Mouse (Mus musculus): Measurements from ENCODE around the gene Hspb2. TPM values are rescaled to one million over a fixed set of nuclear protein-coding genes. Genes with fewer than 3 reads are reported as not detected.

The Hspb2 gene
- polyA plus RNA-seq, 1 experiment: not detected

- Histone ChIP-seq H3K4me3 (replicated peaks; ENCODE audit: control insufficient read depth, low read depth, low read length) (peak overlapping the region; percentile 68), H3K4me1 (ENCODE audit: control insufficient read depth, insufficient read depth, low read length) (no peaks in the 10 kb centered on the region; the same call in 1 of the 2 replicates), H3K27ac (ENCODE audit: control insufficient read depth, insufficient read depth, low read depth, low read length, poor library complexity) (no peak overlapping the region)
- under 1% methylated on average over 30 of the region's 30 CpGs for WGBS
- TF ChIP-seq CTCF (IDR thresholded peaks at IDR 0.05; ENCODE audit: control insufficient read depth, insufficient read depth, low read length) (no peak), POLR2A (IDR thresholded peaks at IDR 0.05; ENCODE audit: borderline replicate concordance, control insufficient read depth, low read depth, low read length) (no peak)
Observed at GRCm38 (mm10) chr9:50775662-50776126, 23.5 kb upstream of the Hspb2 start.

DNA sequence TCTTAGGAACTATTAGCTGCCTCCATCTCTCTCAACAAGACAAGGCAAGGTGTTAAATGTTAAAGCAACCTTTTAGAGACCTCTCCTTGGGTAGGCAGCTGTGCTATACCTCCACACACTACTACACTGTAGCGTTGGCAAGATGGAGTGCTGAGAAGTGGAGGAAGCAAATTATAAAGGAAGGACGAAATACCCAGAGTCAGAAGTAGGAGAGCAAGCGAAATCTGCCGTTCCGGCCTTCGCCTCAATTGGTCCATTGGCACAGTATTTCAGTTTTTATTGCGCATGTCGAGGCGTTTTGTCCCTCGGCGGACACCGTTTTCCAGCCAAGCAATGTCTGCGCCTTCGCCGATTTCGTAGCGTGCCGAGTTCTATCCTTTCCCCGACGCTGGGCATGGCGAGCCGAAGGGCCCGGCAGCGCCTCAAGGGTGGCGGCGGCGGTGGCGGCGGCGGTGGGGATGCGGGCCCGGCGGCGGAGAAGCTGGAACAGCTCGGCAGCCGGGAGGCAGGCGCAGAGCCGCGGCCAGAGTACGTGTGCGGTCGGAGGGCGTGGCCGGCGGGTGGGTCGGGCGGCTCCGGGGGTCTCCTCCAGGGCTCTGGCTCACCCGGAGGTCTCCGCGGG is 22.9 kb upstream of the Hspb2 start, which contains the start of the genes Alg9 and 1110032A03Rik:
Gene Alg9 (plus strand): TSS at position 29 of the 622 bp plus-strand sequence.
Gene 1110032A03Rik (minus strand): TSS at position 530 of the 622 bp plus-strand sequence.
- WGBS: 1% methylated on average over 50 of the region's 51 CpGs
- H3K4me3 ChIP-seq (replicated peaks; ENCODE audit: control insufficient read depth, low read depth, low read length): peak within 1 kb of the TSS; percentile 68
- TF ChIP-seq CTCF (IDR thresholded peaks at IDR 0.05; ENCODE audit: control insufficient read depth, insufficient read depth, low read length) (no peak), POLR2A (IDR thresholded peaks at IDR 0.05; ENCODE audit: borderline replicate concordance, control insufficient read depth, low read depth, low read length) (no peak)
- H3K4me1 ChIP-seq (ENCODE audit: control insufficient read depth, insufficient read depth, low read length): no peaks in the 10 kb centered on the region; the same call in 1 of the 2 replicates
- H3K27ac ChIP-seq (ENCODE audit: control insufficient read depth, insufficient read depth, low read depth, low read length, poor library complexity): peak within 1 kb of the TSS; percentile 59

GRCm38 (mm10) chr9:50774026-50774462 is 21.9 kb upstream of the Hspb2 start:
- no peaks in the 10 kb centered on the region; the same call in 1 of the 2 replicates for H3K4me1 ChIP-seq (ENCODE audit: control insufficient read depth, insufficient read depth, low read length)
- no peak overlapping the region for H3K27ac ChIP-seq (ENCODE audit: control insufficient read depth, insufficient read depth, low read depth, low read length, poor library complexity)
- WGBS: 10% methylated on average over 4 of the region's 4 CpGs
- TF ChIP-seq POLR2A (IDR thresholded peaks at IDR 0.05; ENCODE audit: borderline replicate concordance, control insufficient read depth, low read depth, low read length): no peak
- H3K4me3 ChIP-seq (replicated peaks; ENCODE audit: control insufficient read depth, low read depth, low read length): no peak overlapping the region

- TF ChIP-seq POLR2A (IDR thresholded peaks at IDR 0.05; ENCODE audit: borderline replicate concordance, control insufficient read depth, low read depth, low read length): no peak
- no peak for TF ChIP-seq CTCF (IDR thresholded peaks at IDR 0.05; ENCODE audit: control insufficient read depth, insufficient read depth, low read length)
- Histone ChIP-seq H3K4me3 (replicated peaks; ENCODE audit: control insufficient read depth, low read depth, low read length) (no peak overlapping the region), H3K27ac (ENCODE audit: control insufficient read depth, insufficient read depth, low read depth, low read length, poor library complexity) (no peak overlapping the region), H3K4me1 (ENCODE audit: control insufficient read depth, insufficient read depth, low read length) (peaks cover 2% of the 10 kb centered on the region; the same call in 1 of the 2 replicates)
- WGBS: 78% methylated on average over 2 of the region's 2 CpGs
Observed at GRCm38 (mm10) chr9:50770011-50770410, 17.9 kb upstream of the Hspb2 start.

DNA sequence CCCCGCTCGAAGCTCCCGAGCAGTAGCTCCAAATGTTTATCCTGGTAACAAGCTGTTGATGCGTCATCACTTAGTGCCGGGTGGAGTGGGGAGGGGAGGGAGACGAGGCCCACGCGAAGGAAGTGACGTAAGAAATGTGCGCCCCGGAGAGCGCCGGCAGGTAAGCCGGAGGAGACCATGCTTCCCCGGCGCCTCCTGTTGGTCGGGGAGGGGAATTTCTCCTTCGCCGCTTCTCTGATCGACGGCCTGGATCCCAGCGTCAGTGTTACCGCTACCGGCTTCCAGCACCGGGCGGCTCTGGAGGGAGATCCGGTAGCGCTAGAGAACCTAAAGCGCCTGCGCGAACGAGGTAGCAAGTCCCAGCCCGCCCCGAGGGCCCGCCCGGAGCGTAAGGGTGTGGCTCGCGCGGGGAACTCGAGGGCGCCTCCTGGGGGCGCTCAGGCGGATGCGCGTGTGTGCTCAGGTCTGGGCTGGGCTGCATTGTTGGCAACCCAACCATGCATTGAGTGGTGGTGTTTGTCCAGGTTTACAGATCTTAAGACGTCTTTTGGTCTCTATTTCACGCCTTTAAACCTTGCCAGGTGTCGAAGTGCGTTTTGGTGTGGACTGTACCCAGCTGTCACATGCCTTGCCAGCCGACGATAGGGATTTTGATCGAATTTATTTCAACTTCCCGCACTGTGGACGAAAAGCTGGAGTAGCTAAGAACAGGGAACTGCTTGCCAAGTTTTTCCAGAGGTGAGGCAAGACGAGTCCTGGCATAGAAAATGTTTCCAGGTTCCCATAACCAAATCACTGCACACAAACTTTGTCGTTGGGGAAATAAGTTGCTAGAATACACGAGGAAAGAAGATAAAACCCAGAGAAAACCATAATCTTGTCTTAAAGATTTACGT is 16.2 kb upstream of the Hspb2 start, which contains the start of gene Fdxacb1:
Gene Fdxacb1 (plus strand): TSS at position 130 of the 896 bp plus-strand sequence.
- 3% methylated on average over 59 of the region's 59 CpGs for WGBS
- peak; percentile 67 for TF ChIP-seq CTCF (IDR thresholded peaks at IDR 0.05; ENCODE audit: control insufficient read depth, insufficient read depth, low read length)
- TF ChIP-seq POLR2A (IDR thresholded peaks at IDR 0.05; ENCODE audit: borderline replicate concordance, control insufficient read depth, low read depth, low read length): peak; percentile 62; the same call in 1 of the 2 replicates
- peaks cover 2% of the 10 kb centered on the region; the same call in 1 of the 2 replicates for H3K4me1 ChIP-seq (ENCODE audit: control insufficient read depth, insufficient read depth, low read length)

DNA sequence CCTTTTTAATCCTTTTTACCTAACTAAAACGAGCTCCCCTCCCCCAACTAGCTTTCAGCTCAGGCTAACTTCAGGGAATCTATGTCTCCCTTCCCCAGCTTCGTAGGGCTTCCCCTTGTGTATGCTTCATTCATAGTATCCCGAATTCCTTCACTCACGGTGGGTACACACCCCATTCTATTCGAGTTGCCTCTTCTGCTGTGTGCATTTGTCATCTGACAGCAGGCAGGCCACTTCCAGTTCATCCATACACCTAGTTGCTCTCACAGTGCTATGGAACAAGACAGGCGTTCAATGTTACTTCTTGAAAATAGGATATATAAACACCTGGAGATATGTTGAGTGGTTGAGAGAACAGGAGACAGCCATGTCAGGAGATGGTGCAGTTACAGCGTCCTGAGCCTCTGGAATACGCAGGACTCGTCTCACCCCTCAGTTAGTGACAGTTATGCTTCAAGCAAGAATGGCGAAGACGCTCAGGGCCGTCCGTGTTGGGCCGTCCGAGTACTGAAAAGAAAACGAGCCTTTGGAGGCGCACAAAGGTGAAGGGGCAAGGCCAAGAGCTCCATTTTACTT is 15.5 kb upstream of the Hspb2 start:
- WGBS: 2% methylated on average over 17 of the region's 17 CpGs
- Histone ChIP-seq H3K27ac (ENCODE audit: control insufficient read depth, insufficient read depth, low read depth, low read length, poor library complexity) (peak overlapping the region; percentile 93), H3K4me1 (ENCODE audit: control insufficient read depth, insufficient read depth, low read length) (peaks cover 2% of the 10 kb centered on the region; the same call in 1 of the 2 replicates), H3K4me3 (replicated peaks; ENCODE audit: control insufficient read depth, low read depth, low read length) (peak overlapping the region; percentile 94)
- TF ChIP-seq POLR2A (IDR thresholded peaks at IDR 0.05; ENCODE audit: borderline replicate concordance, control insufficient read depth, low read depth, low read length): no peak
- TF ChIP-seq CTCF (IDR thresholded peaks at IDR 0.05; ENCODE audit: control insufficient read depth, insufficient read depth, low read length): no peak

More for the DNA sequence above, 16.2 kb upstream of the Hspb2 start, which contains the start of gene Fdxacb1:
- Histone ChIP-seq H3K27ac (ENCODE audit: control insufficient read depth, insufficient read depth, low read depth, low read length, poor library complexity) (peak within 1 kb of the TSS; percentile 93), H3K4me3 (replicated peaks; ENCODE audit: control insufficient read depth, low read depth, low read length) (peak within 1 kb of the TSS; percentile 94)

- H3K4me3 ChIP-seq (replicated peaks; ENCODE audit: control insufficient read depth, low read depth, low read length): no peak overlapping the region
- peaks cover 2% of the 10 kb centered on the region; the same call in 1 of the 2 replicates for H3K4me1 ChIP-seq (ENCODE audit: control insufficient read depth, insufficient read depth, low read length)
- H3K27ac ChIP-seq (ENCODE audit: control insufficient read depth, insufficient read depth, low read depth, low read length, poor library complexity): no peak overlapping the region
- TF ChIP-seq CTCF (IDR thresholded peaks at IDR 0.05; ENCODE audit: control insufficient read depth, insufficient read depth, low read length) (peak; percentile 40; the same call in 1 of the 2 replicates), POLR2A (IDR thresholded peaks at IDR 0.05; ENCODE audit: borderline replicate concordance, control insufficient read depth, low read depth, low read length) (no peak)
- WGBS: 71% methylated on average over 1 of the region's 1 CpGs
Observed at GRCm38 (mm10) chr9:50763331-50763730, 11.2 kb upstream of the Hspb2 start.
